Mouse (Mus musculus) v-Abl transformed pro-B cells (cell line): ENCODE results near the gene Uckl1.

Experiments
- in situ Hi-C, 2 experiments: fragments of 400-800 bp; cut with MboI; formaldehyde crosslinking; loops; one replicate each; pipeline ENCODE4 v1.15.1; 2025; ENCODE audit not compliant: unreplicated experiment in 2 of 2

Uckl1 gene

GRCm38 (mm10) chr2:181591528-181592085 lies 6.9 kb upstream of the Uckl1 start, which contains the start of gene Prpf6:
TSS of gene Prpf6 (plus strand) at chr2:181591868.
- in situ Hi-C loops, result loop anchor here (5.0 to 25.0 kb wide), 2 partner anchors 199 to 604 kb away; partner anchors contain the start of gene Col20a1 (in 2 of the 2)

DNA sequence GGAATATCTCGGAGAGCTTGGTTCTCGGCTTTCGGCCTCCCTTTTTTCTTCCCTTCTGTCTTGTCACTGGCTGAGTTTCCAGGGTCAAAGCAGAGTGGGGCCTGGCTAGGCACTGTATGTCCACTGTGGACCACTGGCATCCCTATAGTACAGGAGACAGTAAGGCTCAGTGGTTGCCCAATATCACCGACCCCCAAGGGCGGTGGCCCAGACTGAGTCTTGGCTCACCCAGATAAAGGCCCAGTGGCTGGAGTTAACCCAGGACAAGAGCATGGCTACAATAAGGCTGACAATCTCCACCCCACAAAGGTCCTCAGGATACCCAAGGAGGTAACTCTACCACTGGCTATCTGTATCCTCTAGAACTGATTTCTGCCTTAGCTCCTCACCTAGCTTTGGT lies 5.8 kb upstream of the Uckl1 start:
- in situ Hi-C loops, result loop anchor here (5.0 to 25.0 kb wide), 2 partner anchors 198 to 603 kb away; partner anchors contain the start of gene Col20a1 (in 2 of the 2)

- in situ Hi-C loops, result loop anchor here (5.0 to 25.0 kb wide), 3 partner anchors 197 to 602 kb away; partner anchors contain the start of genes Col20a1 (in 2 of the 2) and Ppdpf (in 2 of the 2)
Measured at GRCm38 (mm10) chr2:181589732-181590105, 5.0 kb upstream of the Uckl1 start.

- in situ Hi-C loops, result loop anchor here (10.0 to 25.0 kb wide), 2 partner anchors 404 to 602 kb away; partner anchors contain the start of genes Col20a1 (in 2 of the 2) and Ppdpf (in 2 of the 2)
Measured at GRCm38 (mm10) chr2:181589011-181589731, 4.5 kb upstream of the Uckl1 start.

GRCm38 (mm10) chr2:181588229-181588780 lies 3.6 kb upstream of the Uckl1 start:
- in situ Hi-C loops, result loop anchor here (10.0 to 25.0 kb wide), 2 partner anchors 404 to 601 kb away; partner anchors contain the start of genes Col20a1 (in 2 of the 2) and Ppdpf (in 2 of the 2)

- in situ Hi-C loops, result loop anchor here (10.0 to 25.0 kb wide), 2 partner anchors 403 to 600 kb away; partner anchors contain the start of genes Col20a1 (in 2 of the 2) and Ppdpf (in 2 of the 2)
Measured at GRCm38 (mm10) chr2:181587796-181588195, 3.1 kb upstream of the Uckl1 start.

- in situ Hi-C loops, result loop anchor here (10.0 to 25.0 kb wide), 2 partner anchors 401 to 599 kb away; partner anchors contain the start of genes Col20a1 (in 2 of the 2) and Ppdpf (in 2 of the 2)
Measured at GRCm38 (mm10) chr2:181586124-181586523, 1.4 kb upstream of the Uckl1 start.

DNA sequence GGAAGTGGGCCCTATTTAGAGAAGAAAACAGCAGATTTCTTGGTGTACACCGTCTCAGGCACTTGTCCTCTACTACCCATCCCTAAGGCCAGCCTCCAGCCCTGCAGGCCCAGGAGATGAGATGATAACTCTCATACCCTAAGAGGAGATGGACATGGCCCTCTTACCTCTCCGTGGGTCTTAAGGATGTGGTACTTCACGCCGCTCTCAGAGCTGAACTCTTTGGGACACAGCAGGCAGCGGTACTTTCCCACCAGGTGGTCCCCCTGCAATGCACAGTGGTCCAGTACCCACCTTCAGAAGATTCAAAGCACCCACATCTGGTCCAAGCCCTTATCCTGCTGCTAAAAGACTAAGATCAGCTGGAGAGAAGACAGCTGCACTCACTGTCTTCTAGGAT lies 814 bp upstream of the Uckl1 start:
- in situ Hi-C loops, result loop anchor here (10.0 to 25.0 kb wide), 2 partner anchors 401 to 598 kb away; partner anchors contain the start of genes Col20a1 (in 2 of the 2) and Ppdpf (in 2 of the 2)

- in situ Hi-C loops, result loop anchor here (5.0 to 25.0 kb wide), 4 partner anchors 61 to 596 kb away; partner anchors contain the start of genes Col20a1 (in 2 of the 2), Ppdpf (in 2 of the 2) and Dnajc5 (in 1 of the 2)
Measured at GRCm38 (mm10) chr2:181583460-181584257, 1.0 kb downstream of the Uckl1 start.

DNA sequence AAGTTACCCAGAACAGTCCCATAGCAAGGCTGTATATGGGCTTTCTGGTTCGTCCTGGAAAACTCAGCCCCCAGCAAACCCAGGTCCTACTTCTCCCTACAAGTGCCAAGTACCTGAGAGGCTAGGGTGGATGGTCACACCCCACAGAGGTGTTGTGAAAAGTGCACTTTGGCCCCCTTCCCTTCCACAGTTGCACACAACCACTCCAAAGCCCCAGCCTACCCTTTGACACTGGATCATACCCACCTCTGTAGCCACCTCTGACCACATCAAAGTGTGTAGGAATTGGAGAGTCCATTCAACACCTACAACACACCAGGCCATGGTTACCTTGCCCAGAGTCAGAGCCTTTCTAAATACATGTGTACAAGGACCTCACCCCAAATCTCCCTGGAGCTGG lies 1.8 kb downstream of the Uckl1 start:
- in situ Hi-C loops, result loop anchor here (5.0 to 25.0 kb wide), 4 partner anchors 61 to 596 kb away; partner anchors contain the start of genes Col20a1 (in 2 of the 2), Ppdpf (in 2 of the 2) and Dnajc5 (in 1 of the 2)

- in situ Hi-C loops, result loop anchor here (5.0 to 25.0 kb wide), 4 partner anchors 60 to 595 kb away; partner anchors contain the start of genes Col20a1 (in 2 of the 2), Ppdpf (in 2 of the 2) and Dnajc5 (in 1 of the 2)
Measured at GRCm38 (mm10) chr2:181582358-181582757, 2.3 kb downstream of the Uckl1 start.

DNA sequence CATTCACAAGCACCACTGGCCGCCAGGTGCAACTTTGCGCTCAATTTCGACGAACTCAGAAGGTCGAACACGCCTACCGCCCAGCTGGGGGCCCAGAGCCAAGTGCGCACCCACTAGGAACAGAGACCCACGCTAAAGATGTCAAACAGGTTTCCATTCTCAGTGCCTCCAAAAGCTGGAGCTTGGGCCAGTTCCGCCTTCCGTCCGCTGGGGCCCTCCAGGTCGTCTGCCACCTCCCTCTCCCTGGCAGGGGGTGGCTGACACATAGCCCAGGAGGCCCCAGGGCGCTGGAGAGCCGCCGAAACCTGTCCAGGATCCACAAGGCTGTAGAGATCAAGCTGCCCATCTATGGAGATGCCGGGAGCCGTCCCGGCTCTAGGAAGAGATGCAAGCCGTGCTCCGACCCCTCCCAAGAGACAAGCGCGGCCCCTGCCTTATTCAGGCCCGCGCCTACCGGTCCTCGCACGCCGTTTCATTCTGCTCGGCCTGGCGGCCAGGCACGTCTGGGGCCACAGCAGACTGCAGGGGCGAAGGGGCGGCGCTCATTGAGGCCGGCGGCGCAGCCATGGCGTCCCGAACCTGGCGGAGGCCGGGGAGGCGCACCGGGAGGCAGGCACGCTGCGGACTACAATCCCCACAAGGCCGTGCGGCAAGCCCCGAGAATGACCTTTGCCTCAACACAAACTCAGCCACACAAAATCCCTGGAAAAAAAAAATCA lies 3.1 kb downstream of the Uckl1 start:
- in situ Hi-C loops, result loop anchor here (5.0 to 25.0 kb wide), 4 partner anchors 59 to 594 kb away; partner anchors contain the start of genes Col20a1 (in 2 of the 2), Ppdpf (in 2 of the 2) and Dnajc5 (in 1 of the 2)

- in situ Hi-C loops, result loop anchor here (5.0 to 25.0 kb wide), 4 partner anchors 59 to 594 kb away; partner anchors contain the start of genes Col20a1 (in 2 of the 2), Ppdpf (in 2 of the 2) and Dnajc5 (in 1 of the 2)
Measured at GRCm38 (mm10) chr2:181581016-181581401, 3.7 kb downstream of the Uckl1 start.

GRCm38 (mm10) chr2:181580131-181580772 lies 4.4 kb downstream of the Uckl1 start:
- in situ Hi-C loops, result loop anchor here (5.0 to 25.0 kb wide), 4 partner anchors 58 to 593 kb away; partner anchors contain the start of genes Col20a1 (in 2 of the 2), Ppdpf (in 2 of the 2) and Dnajc5 (in 1 of the 2)

DNA sequence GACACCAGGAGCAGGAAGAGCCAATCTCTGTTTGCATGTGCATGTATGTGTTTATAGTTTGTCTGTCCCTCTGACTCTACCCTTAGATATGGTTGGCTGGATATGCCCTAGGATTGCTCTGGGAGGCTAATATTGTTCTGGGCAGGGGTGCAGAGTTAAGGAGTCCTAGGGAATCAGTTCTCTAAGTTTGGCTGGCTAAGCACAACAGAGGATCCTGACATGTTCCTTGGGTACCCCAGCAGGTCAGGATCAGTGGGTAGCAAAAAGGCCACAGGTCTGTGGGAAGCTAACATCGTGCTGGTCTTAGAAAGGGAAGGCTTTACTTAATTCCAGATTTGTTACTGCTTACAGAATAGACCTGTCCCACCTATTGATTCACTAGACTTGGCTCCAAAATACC lies 5.0 kb downstream of the Uckl1 start:
- in situ Hi-C loops, result loop anchor here (5.0 to 25.0 kb wide), 4 partner anchors 57 to 592 kb away; partner anchors contain the start of genes Col20a1 (in 2 of the 2), Dnajc5 (in 2 of the 2) and Ppdpf (in 2 of the 2)

DNA sequence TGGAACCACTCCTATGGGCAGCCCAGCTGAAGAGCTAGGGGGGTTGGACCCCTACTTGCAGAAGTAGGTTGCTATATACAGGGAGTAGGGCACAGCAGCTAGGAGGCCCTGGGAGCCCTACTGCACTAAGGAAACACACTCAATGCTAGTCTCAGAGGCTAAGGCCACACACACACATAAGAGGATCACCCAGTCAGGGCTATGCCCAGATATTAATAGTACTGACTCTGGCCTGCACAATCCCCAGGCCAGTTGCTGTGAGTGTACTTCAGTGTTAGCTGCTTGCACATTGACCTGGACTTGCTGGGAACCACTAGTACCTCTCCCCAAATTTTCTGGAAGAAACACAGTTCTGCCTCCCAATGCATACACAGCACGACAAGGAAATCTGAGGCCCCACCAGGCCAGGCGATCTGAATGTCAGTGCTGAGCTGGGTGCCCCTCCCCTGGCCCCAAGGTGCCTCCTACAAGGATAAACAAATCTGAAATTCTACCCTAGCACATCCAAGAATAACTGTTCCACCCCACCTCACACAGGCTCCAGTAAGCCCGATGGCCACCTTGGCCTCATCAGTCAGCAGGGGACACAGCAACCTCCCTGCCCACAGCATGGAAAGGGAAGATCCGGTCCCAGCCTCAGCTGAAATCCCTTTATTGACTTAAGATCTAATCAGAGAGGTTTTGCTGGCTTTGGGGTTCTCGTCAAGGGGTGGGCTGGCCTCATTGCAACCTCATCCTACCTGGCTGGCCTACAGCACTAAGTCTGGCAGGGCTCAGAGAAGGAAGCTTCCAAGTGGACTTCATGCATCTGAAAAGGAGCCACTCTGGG lies 5.7 kb downstream of the Uckl1 start:
- in situ Hi-C loops, result loop anchor here (5.0 to 25.0 kb wide), 2 partner anchors 57 to 592 kb away; partner anchors contain the start of genes Col20a1 (in 2 of the 2) and Dnajc5 (in 1 of the 2)
